Mouse (Mus musculus): ENCODE measurements around the gene Ehmt1. TPM values are rescaled to one million over a fixed set of nuclear protein-coding genes. Genes with fewer than 3 reads are reported as not detected.
A peak's percentile ranks its signal among the peaks of the same experiment; 100 is the strongest.

The Ehmt1 gene
- total RNA-seq, 2 experiments from 2014 or later: 8.1 to 28.2 TPM

- ATAC-seq (replicated peaks; ENCODE audit: low FRiP score, poor library complexity, severe bottlenecking): no peak
Measured at GRCm38 (mm10) chr2:24914762-24915161, 4.7 kb downstream of the Ehmt1 start.

GRCm38 (mm10) chr2:24912589-24912988 is 6.8 kb downstream of the Ehmt1 start:
- ATAC-seq (replicated peaks; ENCODE audit: low FRiP score, poor library complexity, severe bottlenecking): no peak

- no peak for ATAC-seq (replicated peaks; ENCODE audit: low FRiP score, poor library complexity, severe bottlenecking)
Measured at GRCm38 (mm10) chr2:24912189-24912588, 7.2 kb downstream of the Ehmt1 start.

- no peak for ATAC-seq (replicated peaks; ENCODE audit: low FRiP score, poor library complexity, severe bottlenecking)
Measured at GRCm38 (mm10) chr2:24910481-24910880, 8.9 kb downstream of the Ehmt1 start.

- ATAC-seq (replicated peaks; ENCODE audit: low FRiP score, poor library complexity, severe bottlenecking): no peak
Measured at GRCm38 (mm10) chr2:24905653-24906155, 13.7 kb downstream of the Ehmt1 start.

- no peak for ATAC-seq (replicated peaks; ENCODE audit: low FRiP score, poor library complexity, severe bottlenecking)
Measured at GRCm38 (mm10) chr2:24904823-24905652, 14.4 kb downstream of the Ehmt1 start.

- no peak for ATAC-seq (replicated peaks; ENCODE audit: low FRiP score, poor library complexity, severe bottlenecking)
Measured at GRCm38 (mm10) chr2:24902999-24903398, 16.4 kb downstream of the Ehmt1 start.

GRCm38 (mm10) chr2:24901055-24901454 is 18.4 kb downstream of the Ehmt1 start:
- no peak for ATAC-seq (replicated peaks; ENCODE audit: low FRiP score, poor library complexity, severe bottlenecking)

- ATAC-seq (replicated peaks; ENCODE audit: low FRiP score, poor library complexity, severe bottlenecking): no peak
Measured at GRCm38 (mm10) chr2:24899292-24899691, 20.1 kb downstream of the Ehmt1 start.

- ATAC-seq (replicated peaks; ENCODE audit: low FRiP score, poor library complexity, severe bottlenecking): no peak
Measured at GRCm38 (mm10) chr2:24896761-24897160, 22.7 kb downstream of the Ehmt1 start.

- no peak for ATAC-seq (replicated peaks; ENCODE audit: low FRiP score, poor library complexity, severe bottlenecking)
Measured at GRCm38 (mm10) chr2:24894211-24894610, 25.2 kb downstream of the Ehmt1 start.

GRCm38 (mm10) chr2:24892318-24892717 is 27.1 kb downstream of the Ehmt1 start:
- ATAC-seq (replicated peaks; ENCODE audit: low FRiP score, poor library complexity, severe bottlenecking): no peak

GRCm38 (mm10) chr2:24890541-24891447 is 28.6 kb downstream of the Ehmt1 start:
- ATAC-seq (replicated peaks; ENCODE audit: low FRiP score, poor library complexity, severe bottlenecking): 0 out of 2 replicates have a peak, but pooled peaks have one; percentile 32

GRCm38 (mm10) chr2:24888895-24889294 is 30.5 kb downstream of the Ehmt1 start:
- ATAC-seq (replicated peaks; ENCODE audit: low FRiP score, poor library complexity, severe bottlenecking): peak; percentile 57; the same call in 1 of the 2 replicates

- no peak for ATAC-seq (replicated peaks; ENCODE audit: low FRiP score, poor library complexity, severe bottlenecking)
Measured at GRCm38 (mm10) chr2:24880686-24881085, 38.7 kb downstream of the Ehmt1 start.

- no peak for ATAC-seq (replicated peaks; ENCODE audit: low FRiP score, poor library complexity, severe bottlenecking)
Measured at GRCm38 (mm10) chr2:24870952-24871351, 48.5 kb downstream of the Ehmt1 start.

GRCm38 (mm10) chr2:24863010-24863409 is 56.4 kb downstream of the Ehmt1 start:
- peak; percentile 60 for ATAC-seq (replicated peaks; ENCODE audit: low FRiP score, poor library complexity, severe bottlenecking)

- no peak for ATAC-seq (replicated peaks; ENCODE audit: low FRiP score, poor library complexity, severe bottlenecking)
Measured at GRCm38 (mm10) chr2:24852408-24852807, 67.0 kb downstream of the Ehmt1 start.

- no peak for ATAC-seq (replicated peaks; ENCODE audit: low FRiP score, poor library complexity, severe bottlenecking)
Measured at GRCm38 (mm10) chr2:24846557-24846956, 72.9 kb downstream of the Ehmt1 start.

- ATAC-seq (replicated peaks; ENCODE audit: low FRiP score, poor library complexity, severe bottlenecking): no peak
Measured at GRCm38 (mm10) chr2:24845256-24845655, 74.2 kb downstream of the Ehmt1 start.
